Mouse (Mus musculus) inflammation-experienced regulatory T-cells, adult 6 months (primary cell): ENCODE measurements at regions not wholly inside any gene's neighbourhood (a gene's known extent, or its start where the extent isn't known, plus 50 kb on each side); places are given as distances from the start of the nearest gene placed in this dataset.

ENCODE experiments used
- ATAC-seq: one replicate; pipeline ENCODE4 v1.8.0; 2017

GRCm38 (mm10) chr2:169346107-169346506 lies 241.4 kb downstream of the Gm11011 start:
- ATAC-seq, result no peak

- ATAC-seq, result no peak
These were observed 268.0 kb downstream of the Gm11011 start for GRCm38 (mm10) chr2:169319521-169319920.

DNA sequence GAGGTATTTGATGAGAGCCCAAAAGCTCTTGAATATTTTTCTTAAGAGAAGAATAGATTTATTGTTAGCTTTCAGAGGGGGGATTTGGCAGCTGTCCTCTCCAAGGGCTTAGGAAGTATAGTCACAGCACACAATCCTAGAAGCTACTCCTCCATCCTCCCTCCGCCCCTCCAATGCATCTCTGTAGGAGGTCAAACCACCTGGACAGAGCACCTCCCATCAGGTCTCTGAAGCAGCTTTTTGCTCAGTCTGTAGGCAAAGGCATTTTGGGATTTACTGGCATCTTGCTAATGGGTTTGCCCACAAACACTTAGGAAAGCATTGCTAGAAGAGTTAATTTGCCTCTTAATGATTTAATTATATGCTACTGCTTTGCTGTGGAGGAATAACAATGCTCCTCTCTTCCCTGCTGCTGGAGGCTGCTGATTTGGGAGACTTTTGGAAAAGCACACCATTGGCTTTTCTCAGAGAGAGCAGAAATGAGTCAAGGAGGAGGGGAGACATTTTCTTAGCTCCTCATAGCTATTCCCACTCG lies 273.1 kb downstream of the Gm11011 start:
- ATAC-seq, result no peak

DNA sequence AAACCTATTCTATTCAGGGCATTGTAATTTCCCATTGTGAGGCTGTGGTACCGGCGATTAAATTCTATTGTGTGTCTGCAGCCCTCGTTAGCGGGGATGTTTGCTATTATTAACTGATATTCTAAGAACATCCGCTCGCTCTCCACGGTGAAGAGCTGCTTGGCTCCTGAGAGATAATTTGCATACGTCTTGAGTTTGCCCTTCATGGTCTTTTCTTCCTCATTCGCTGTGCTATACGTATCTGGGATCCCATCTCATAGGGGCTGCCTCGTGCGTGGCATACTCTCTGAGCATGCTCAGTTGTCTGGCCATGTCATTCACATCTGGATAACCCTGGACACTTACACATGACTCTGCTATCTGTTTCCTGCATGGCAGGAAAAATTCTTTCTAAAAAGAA lies 275.7 kb downstream of the Gm11011 start:
- ATAC-seq, result no peak

GRCm38 (mm10) chr2:169311356-169311755 lies 276.2 kb downstream of the Gm11011 start:
- ATAC-seq, result no peak

DNA sequence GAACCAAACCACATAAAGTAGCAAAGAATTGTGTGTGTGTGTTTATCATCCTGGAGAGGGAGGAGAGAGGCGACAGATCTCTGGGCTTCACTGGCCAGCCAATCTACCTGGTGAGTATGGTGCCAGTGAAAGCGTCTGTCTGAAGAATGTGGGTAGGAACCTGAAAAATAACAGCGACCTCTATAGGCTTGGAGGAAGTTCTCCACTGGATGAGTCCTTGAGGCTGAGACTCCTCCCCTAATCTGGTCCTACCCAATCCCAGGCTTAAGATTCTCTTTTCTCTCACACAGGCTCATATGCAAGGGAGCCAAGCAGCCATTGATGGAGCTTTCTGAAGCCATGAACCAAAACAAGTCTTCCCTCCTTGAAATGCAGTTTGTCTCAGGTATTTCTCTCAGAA lies 283.2 kb downstream of the Gm11011 start:
- ATAC-seq, result no peak

DNA sequence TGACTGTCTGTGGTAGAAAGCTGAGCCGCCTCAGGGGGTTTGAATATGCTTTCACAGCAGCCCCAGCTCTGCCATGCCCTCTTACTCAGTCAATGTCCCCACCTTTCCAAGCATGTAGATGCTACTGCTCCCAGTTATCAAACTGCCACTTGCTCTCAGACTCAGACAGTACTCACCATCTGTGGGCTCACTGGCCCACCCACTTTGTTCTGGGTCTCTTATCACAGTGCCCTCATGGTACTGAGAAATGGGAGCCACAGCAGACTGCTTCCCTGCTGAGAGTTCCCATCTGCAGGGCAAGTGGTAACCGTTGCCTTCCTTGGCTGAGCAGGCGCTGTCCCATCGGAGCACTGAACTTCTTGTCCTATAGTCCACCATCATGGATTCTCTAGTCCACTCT lies 286.6 kb downstream of the Gm11011 start:
- ATAC-seq, result no peak

GRCm38 (mm10) chr2:169300411-169300810 lies 287.1 kb downstream of the Gm11011 start:
- ATAC-seq, result no peak

- ATAC-seq, result no peak
These were observed 289.5 kb downstream of the Gm11011 start for GRCm38 (mm10) chr2:169297841-169298627.

DNA sequence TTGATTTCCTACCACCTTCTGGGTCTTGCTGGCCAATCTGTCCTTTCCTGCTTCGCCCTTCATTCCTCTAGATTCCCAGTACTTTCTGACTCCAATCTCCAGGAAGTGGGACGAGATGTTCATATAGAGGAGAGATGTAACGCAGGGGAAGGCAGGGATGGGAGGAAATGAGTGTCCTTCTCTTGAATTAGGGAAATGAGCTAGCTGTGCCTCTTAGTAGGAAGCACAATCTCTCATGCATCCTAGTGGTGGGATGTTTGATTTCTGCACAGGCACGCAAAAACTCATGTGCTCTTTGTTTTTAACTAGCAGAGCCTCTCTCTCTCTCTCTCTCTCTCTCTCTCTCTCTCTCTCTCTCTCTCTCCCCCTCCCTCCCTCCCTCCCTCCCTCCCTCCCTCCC lies 290.3 kb downstream of the Gm11011 start:
- no peak for ATAC-seq

DNA sequence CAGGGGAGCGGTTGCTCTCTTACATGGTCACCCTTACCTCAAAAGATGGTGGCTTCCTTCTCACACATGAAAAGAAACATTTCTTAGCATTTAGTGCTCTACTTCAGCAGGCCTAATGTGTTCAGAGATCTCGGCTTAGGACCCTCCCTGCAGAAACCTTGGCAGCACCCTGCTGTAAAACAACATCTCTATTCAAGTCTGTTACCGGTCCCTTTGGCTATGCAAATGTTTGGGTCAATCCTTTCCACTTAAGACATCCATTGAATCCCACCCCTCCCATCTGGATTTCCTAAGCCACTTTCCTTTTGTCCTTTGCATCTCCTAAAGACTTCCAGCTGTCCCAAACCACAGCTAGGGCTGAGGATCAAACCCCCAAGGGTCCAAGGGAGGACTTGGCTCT lies 294.2 kb downstream of the Gm11011 start:
- ATAC-seq, result no peak

- no peak for ATAC-seq
These were observed 298.5 kb downstream of the Gm11011 start for GRCm38 (mm10) chr2:169288891-169289605.

GRCm38 (mm10) chr2:169286701-169287100 lies 300.8 kb downstream of the Gm11011 start:
- no peak for ATAC-seq

GRCm38 (mm10) chr2:169282508-169283117 lies 304.9 kb downstream of the Gm11011 start:
- no peak for ATAC-seq

GRCm38 (mm10) chr2:169275371-169275770 lies 312.2 kb downstream of the Gm11011 start:
- no peak for ATAC-seq

- no peak for ATAC-seq
These were observed 313.4 kb downstream of the Gm11011 start for GRCm38 (mm10) chr2:169274101-169274500.

GRCm38 (mm10) chr2:169272622-169273021 lies 314.9 kb downstream of the Gm11011 start:
- ATAC-seq, result no peak

GRCm38 (mm10) chr2:169272018-169272417 lies 315.5 kb downstream of the Gm11011 start:
- ATAC-seq, result no peak

DNA sequence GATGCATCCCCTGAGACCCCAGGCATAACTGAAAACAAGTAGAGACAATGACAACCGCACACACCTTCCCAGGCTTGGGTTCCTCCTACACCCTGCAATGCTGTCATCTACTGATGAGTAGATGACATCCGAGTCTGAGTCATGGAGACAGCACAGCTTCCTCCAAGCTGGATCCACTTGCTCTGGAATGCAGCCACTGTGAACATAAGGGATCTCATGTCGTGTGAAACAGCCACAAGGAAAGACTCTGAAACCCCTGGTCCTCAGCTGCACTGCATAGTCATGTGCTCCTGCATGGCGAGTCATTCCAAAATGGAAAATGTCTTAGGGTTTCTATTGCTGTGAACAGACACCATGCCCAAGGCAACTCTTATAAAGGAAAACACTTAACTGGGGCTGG lies 305.2 kb upstream of the Zfp64 start:
- no peak for ATAC-seq

GRCm38 (mm10) chr2:169244572-169244971 lies 289.2 kb upstream of the Zfp64 start:
- no peak for ATAC-seq

DNA sequence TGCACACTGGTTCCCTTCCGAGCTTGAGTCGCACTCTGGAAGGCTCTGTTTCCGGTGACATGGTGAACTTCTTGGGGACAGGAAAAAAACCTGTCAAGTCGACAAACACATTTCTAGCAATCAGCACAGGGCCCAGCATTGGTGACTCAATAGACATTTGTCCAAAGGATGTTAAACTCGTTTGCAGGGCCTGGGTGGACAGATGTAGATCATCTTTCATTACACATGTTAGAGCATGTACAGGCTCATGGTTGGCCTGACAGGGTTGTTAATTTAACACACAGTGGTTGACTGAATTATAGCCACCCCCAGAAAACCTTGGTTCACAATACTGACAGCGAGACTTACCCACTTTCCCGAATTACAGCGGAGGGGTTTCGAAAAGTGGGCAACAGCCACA lies 288.6 kb upstream of the Zfp64 start:
- no peak for ATAC-seq

DNA sequence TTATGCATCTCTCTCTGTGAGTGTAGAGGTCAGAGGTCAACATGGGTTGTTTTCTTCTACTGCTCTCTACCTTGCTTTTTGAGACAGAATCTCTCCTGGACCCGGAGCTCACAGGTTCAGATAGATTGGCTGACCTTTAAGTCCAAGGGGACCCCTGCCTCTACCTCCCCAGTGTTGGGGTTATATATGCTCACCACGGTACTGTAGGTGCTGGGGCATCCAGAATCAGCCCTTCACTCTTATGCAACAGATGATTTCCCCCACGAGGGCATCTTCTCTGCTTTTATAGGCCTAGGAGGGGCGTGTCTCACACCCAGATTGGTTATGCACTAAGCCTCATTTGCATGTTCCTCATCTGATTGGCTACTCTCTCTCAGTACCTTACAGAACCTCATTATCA lies 282.5 kb upstream of the Zfp64 start:
- ATAC-seq, result no peak

DNA sequence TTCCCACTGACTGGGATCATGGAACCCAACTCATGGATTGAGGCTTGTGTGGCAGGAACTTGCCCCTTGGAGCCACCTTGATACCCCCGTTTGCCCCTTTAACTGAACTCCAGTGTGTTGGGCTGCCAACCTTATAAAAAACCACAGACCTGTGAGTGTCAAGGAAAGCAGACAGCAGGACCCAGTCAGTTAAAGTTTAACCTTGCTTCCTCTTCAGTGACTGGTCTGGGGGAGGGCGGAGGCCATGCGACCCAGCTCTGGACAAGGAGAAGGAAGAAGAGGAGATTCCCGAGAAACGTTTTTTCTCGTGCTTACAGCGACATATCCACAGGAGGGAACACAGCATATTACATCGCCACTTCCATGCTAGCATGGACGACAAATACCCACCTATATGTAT lies 281.9 kb upstream of the Zfp64 start:
- ATAC-seq, result no peak
